Mouse (Mus musculus) forebrain, postnatal 0 days (tissue): ENCODE data around the gene 1700022I11Rik. TPM values are rescaled to one million over a fixed set of nuclear protein-coding genes. Genes with fewer than 3 reads are reported as not detected.
A peak's percentile ranks its signal among the peaks of the same experiment; 100 is the strongest.

Experiments
- ATAC-seq: fragments of 200-750 bp; cut with Nextera tagmentation; 2 replicates; pipeline ENCODE4 v1.8.0; 2017; ENCODE audit warnings: mild to moderate bottlenecking, moderate library complexity
- DNase-seq: peaks from one replicate; pipeline ENCODE4 v3.0.0-alpha.2; 2015
- H3K27ac ChIP-seq: fragments of 300-500 bp; sonication (generic); 2 replicates; pipeline ENCODE4 v1.5.1; 2014; ENCODE audit warnings: low read depth, mild to moderate bottlenecking, antibody characterized with exemption, low read length, moderate library complexity, mixed read lengths
- H3K27me3 ChIP-seq: fragments of 300-500 bp; sonication (generic); 2 replicates; pipeline ENCODE4 v1.6.1; 2014; ENCODE audit warnings: mild to moderate bottlenecking, low read length, mixed read lengths; ENCODE audit not compliant: insufficient read depth
- H3K36me3 ChIP-seq: fragments of 300-500 bp; sonication (generic); 2 replicates; pipeline ENCODE4 v1.6.1; 2014; ENCODE audit warnings: mild to moderate bottlenecking, moderate library complexity; ENCODE audit not compliant: insufficient read depth
- H3K4me1 ChIP-seq: fragments of 300-500 bp; sonication (generic); 2 replicates; pipeline ENCODE4 v1.6.1; 2014; ENCODE audit warnings: antibody characterized with exemption; ENCODE audit not compliant: insufficient read depth
- H3K4me2 ChIP-seq: fragments of 300-500 bp; sonication (generic); 2 replicates; pipeline ENCODE4 v1.6.1; 2014; ENCODE audit warnings: low read depth, mild to moderate bottlenecking, moderate library complexity
- H3K4me3 ChIP-seq: fragments of 300-500 bp; sonication (generic); 2 replicates; pipeline ENCODE4 v1.5.1; 2014; ENCODE audit warnings: low read depth, low read length, mixed read lengths
- H3K9ac ChIP-seq: fragments of 300-500 bp; sonication (generic); 2 replicates; pipeline ENCODE4 v1.6.1; 2014; ENCODE audit warnings: mild to moderate bottlenecking
- H3K9me3 ChIP-seq: fragments of 300-500 bp; sonication (generic); 2 replicates; pipeline ENCODE4 v1.6.1; 2016; ENCODE audit warnings: low read length
- CTCF ChIP-seq: sonication (generic); IDR thresholded peaks from 2 replicates; pipeline ENCODE4 v1.5.1; 2016; ENCODE audit warnings: antibody characterized with exemption, control low read depth, low read depth
- WGBS: fragments of 180-500 bp; shearing (Covaris S2); extraction: QIAGEN DNeasy Blood & Tissue Kit; methylation state at CpG from one replicate; pipeline ENCODE4 v1.1.7; 2014; 5-methylcytosine and 5-hydroxymethylcytosine counted together
- polyA plus RNA-seq: library from polyadenylated mRNA; unstranded; fragments of >200 nt; fragmentation: Nextera tagmentation; extraction: Ambion mirVana; gene quantifications from 2 replicates; pipeline ENCODE4 v1.2.1, GENCODE M21; 2015
- total RNA-seq: library from RNA; depleted of rRNA; stranded (reverse); fragments of >200 nt; gene quantifications from 2 replicates; pipeline ENCODE4 v1.2.3, GENCODE M21; 2014; rRNA removed

Gene 1700022I11Rik
- total RNA-seq (not detected in 2 replicates), polyA plus RNA-seq (0.23 and 0.63 TPM in 2 replicates)

GRCm38 (mm10) chr4:42969304-42969703 is at the start of gene 1700022I11Rik:
Gene 1700022I11Rik (plus strand): TSS chr4:42969604.
- DNase-seq (no peak), ATAC-seq (no peak)
- Histone ChIP-seq H3K4me2 (no peak within 1 kb of the TSS), H3K4me3 (no peak within 1 kb of the TSS), H3K27ac (no peak within 1 kb of the TSS), H3K9ac (no peak within 1 kb of the TSS), H3K4me1 (no peaks in the 10 kb centered on the region), H3K9me3 (no peaks in the 10 kb centered on the region), H3K36me3 (no peaks in the 10 kb centered on the region), H3K27me3 (no peaks in the 10 kb centered on the region)
- 87% methylated on average over 4 of the region's 4 CpGs for WGBS
- no peak for TF ChIP-seq CTCF

DNA sequence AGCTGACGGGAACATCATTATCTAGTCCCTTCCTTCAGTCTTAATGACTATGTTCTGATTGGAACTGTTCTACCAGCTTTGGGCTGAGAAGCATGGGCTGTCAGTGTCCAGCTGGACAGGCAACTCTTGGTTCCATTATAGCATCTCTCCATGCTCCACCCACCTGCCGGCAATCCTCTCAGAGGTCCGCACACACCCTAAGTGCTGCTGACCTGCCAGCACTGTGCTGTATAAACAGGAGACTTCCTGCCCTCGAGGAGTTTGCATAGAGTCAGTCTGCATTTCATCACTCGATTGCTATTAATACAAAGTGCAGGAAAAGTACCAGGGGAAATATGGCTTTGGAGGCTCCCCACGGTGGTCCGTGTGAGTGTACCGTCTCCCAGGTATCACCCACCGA is 48.7 kb upstream of the 1700022I11Rik start:
- H3K4me1 ChIP-seq, result 0 out of 2 replicates have a peak, but pooled peaks cover 4% of the 10 kb centered on the region
- H3K27me3 ChIP-seq, result no peaks in the 10 kb centered on the region
- H3K4me3 ChIP-seq, result no peak overlapping the region
- H3K9ac ChIP-seq, result no peak overlapping the region
- no peak overlapping the region for H3K4me2 ChIP-seq
- H3K27ac ChIP-seq, result no peak overlapping the region
- no peaks in the 10 kb centered on the region for H3K9me3 ChIP-seq
- WGBS, result 87% methylated on average over 9 of the region's 9 CpGs
- no peaks in the 10 kb centered on the region for H3K36me3 ChIP-seq
- TF ChIP-seq CTCF, result no peak
- DNase-seq (no peak), ATAC-seq (no peak)

- no peak for TF ChIP-seq CTCF
- H3K27ac ChIP-seq, result 0 out of 2 replicates have a peak overlapping the region, but pooled peaks have one; percentile 40
- H3K4me1 ChIP-seq, result 0 out of 2 replicates have a peak, but pooled peaks cover 4% of the 10 kb centered on the region
- no peaks in the 10 kb centered on the region for H3K27me3 ChIP-seq
- H3K4me3 ChIP-seq, result no peak overlapping the region
- no peak overlapping the region for H3K9ac ChIP-seq
- WGBS, result 60% methylated on average over 2 of the region's 2 CpGs
- H3K9me3 ChIP-seq, result no peaks in the 10 kb centered on the region
- DNase-seq (no peak), ATAC-seq (no peak)
- no peak overlapping the region for H3K4me2 ChIP-seq
- no peaks in the 10 kb centered on the region for H3K36me3 ChIP-seq
Measured at GRCm38 (mm10) chr4:42921536-42921935, 47.9 kb upstream of the 1700022I11Rik start.

GRCm38 (mm10) chr4:42922056-42922455 is 47.3 kb upstream of the 1700022I11Rik start:
- 0 out of 2 replicates have a peak overlapping the region, but pooled peaks have one; percentile 4 for H3K27ac ChIP-seq
- H3K36me3 ChIP-seq, result no peaks in the 10 kb centered on the region
- no peak for TF ChIP-seq CTCF
- ATAC-seq (peak; percentile 50; the same call in 1 of the 2 replicates), DNase-seq (no peak)
- 65% methylated on average over 6 of the region's 6 CpGs for WGBS
- H3K9ac ChIP-seq, result no peak overlapping the region
- no peak overlapping the region for H3K4me3 ChIP-seq
- H3K4me1 ChIP-seq, result 0 out of 2 replicates have a peak, but pooled peaks cover 4% of the 10 kb centered on the region
- H3K4me2 ChIP-seq, result no peak overlapping the region
- no peaks in the 10 kb centered on the region for H3K9me3 ChIP-seq
- H3K27me3 ChIP-seq, result no peaks in the 10 kb centered on the region

DNA sequence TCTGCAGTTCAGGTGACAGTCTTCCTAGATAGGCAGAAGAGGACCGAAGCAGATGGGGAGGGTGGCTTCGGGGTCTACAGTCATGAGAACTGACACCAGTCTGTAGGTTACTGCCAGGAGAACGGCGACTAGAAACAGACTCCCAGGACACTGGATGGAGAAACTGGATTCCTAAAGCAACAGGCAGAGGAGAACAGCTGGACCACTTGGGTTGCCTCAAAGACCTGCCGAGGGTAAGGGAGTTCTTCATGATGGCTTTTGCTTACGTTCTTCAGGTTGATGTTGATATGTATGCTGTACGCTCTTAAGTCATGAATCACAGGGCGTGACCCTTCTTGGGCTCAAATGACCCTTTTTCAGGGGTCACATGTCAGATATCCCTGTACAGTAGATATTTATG is 46.9 kb upstream of the 1700022I11Rik start:
- H3K4me2 ChIP-seq, result no peak overlapping the region

GRCm38 (mm10) chr4:42924095-42924710 is 45.2 kb upstream of the 1700022I11Rik start:
- Histone ChIP-seq H3K27me3 (no peaks in the 10 kb centered on the region), H3K9me3 (no peaks in the 10 kb centered on the region), H3K4me3 (no peak overlapping the region), H3K4me1 (no peaks in the 10 kb centered on the region), H3K4me2 (no peak overlapping the region), H3K9ac (no peak overlapping the region), H3K36me3 (no peaks in the 10 kb centered on the region), H3K27ac (no peak overlapping the region)
- ATAC-seq (no peak), DNase-seq (no peak)
- no peak for TF ChIP-seq CTCF
- WGBS, result 54% methylated on average over 13 of the region's 13 CpGs

More for the DNA sequence above, 46.9 kb upstream of the 1700022I11Rik start:
- Histone ChIP-seq H3K4me1 (0 out of 2 replicates have a peak, but pooled peaks cover 4% of the 10 kb centered on the region), H3K36me3 (no peaks in the 10 kb centered on the region), H3K4me3 (no peak overlapping the region), H3K27ac (0 out of 2 replicates have a peak overlapping the region, but pooled peaks have one; percentile 4), H3K27me3 (no peaks in the 10 kb centered on the region), H3K9me3 (no peaks in the 10 kb centered on the region), H3K9ac (no peak overlapping the region)
- 90% methylated on average over 8 of the region's 8 CpGs for WGBS
- TF ChIP-seq CTCF, result no peak
- no peak for DNase-seq
- 0 out of 2 replicates have a peak, but pooled peaks have one; percentile 3 for ATAC-seq

DNA sequence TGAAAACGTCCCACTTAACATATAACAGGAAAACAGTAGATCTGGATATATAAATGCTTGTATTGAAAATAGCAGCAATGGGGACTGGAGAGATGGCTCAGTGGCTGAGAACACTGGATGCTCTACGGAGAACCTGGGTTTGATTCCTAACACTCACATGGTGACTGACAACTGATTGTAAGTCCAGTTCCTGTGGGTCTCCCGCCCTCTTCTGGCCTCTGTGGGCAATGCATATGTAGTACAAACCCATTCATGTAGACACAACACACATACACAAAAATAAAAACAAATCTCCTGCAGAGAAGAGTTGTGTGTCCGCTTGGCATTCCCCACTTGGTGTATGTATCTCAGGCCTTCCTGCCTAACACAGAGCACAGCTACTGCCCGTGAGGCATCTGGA is 41.2 kb upstream of the 1700022I11Rik start:
- Histone ChIP-seq H3K9me3 (no peaks in the 10 kb centered on the region), H3K4me2 (no peak overlapping the region), H3K36me3 (no peaks in the 10 kb centered on the region), H3K9ac (no peak overlapping the region), H3K27ac (no peak overlapping the region), H3K4me1 (no peaks in the 10 kb centered on the region), H3K27me3 (no peaks in the 10 kb centered on the region), H3K4me3 (no peak overlapping the region)
- DNase-seq (no peak), ATAC-seq (no peak)
- 85% methylated on average over 5 of the region's 5 CpGs for WGBS
- TF ChIP-seq CTCF, result no peak; the same call in 1 of the 2 replicates
